Comparison of ENCODE assay signal across 14 mouse cellular contexts in genomic region chr12:9275697-9276096, GRCm38 (mm10).
"Had no signal": no experiment of that assay in that cellular context is flagged by ENCODE, and none has a peak within 500 bp of the region (broad histone marks: within the 10 kb centered on the region; RNA-seq: fewer than 3 reads in every experiment).

No protein-coding gene starts in this region.

- H3K27ac ChIP-seq: intestine, embryonic 15.5 days; left cerebral cortex, adult 2 months; limb, embryonic 13.5 days; liver, embryonic 14.5 days; midbrain, embryonic 15.5 days; neural tube, embryonic 13.5 days; stomach, embryonic 15.5 days had no signal

- H3K9ac ChIP-seq: intestine, embryonic 15.5 days; limb, embryonic 13.5 days; liver, embryonic 14.5 days; midbrain, embryonic 15.5 days; neural tube, embryonic 13.5 days; stomach, embryonic 15.5 days had no signal

- DNase-seq: kidney, adult 8-10 months; lung, adult 18-20 months; lung, postnatal 4 days; right cerebral cortex, postnatal 14 days; thymus, adult 2 months; thymus, postnatal 25 days had no signal

- ATAC-seq: intestine, embryonic 15.5 days; midbrain, embryonic 15.5 days had no signal

- H3K36me3 ChIP-seq: intestine, embryonic 15.5 days; limb, embryonic 13.5 days; midbrain, embryonic 15.5 days; neural tube, embryonic 13.5 days; stomach, embryonic 15.5 days had no signal

- H3K27me3 ChIP-seq: intestine, embryonic 15.5 days; midbrain, embryonic 15.5 days; neural tube, embryonic 13.5 days; stomach, embryonic 15.5 days had no signal

- H3K4me2 ChIP-seq: intestine, embryonic 15.5 days; limb, embryonic 13.5 days; midbrain, embryonic 11.5 days; midbrain, embryonic 15.5 days; neural tube, embryonic 13.5 days; stomach, embryonic 15.5 days had no signal

- H3K4me3 ChIP-seq: intestine, embryonic 15.5 days; left cerebral cortex, adult 2 months; limb, embryonic 13.5 days; midbrain, embryonic 15.5 days; neural tube, embryonic 13.5 days; stomach, embryonic 15.5 days had no signal

- H3K4me1 ChIP-seq: intestine, embryonic 15.5 days; midbrain, embryonic 15.5 days; stomach, embryonic 15.5 days had no signal

- H3K9me3 ChIP-seq: intestine, embryonic 15.5 days; limb, embryonic 13.5 days; midbrain, embryonic 15.5 days; neural tube, embryonic 13.5 days; stomach, embryonic 15.5 days had no signal
